Mouse (Mus musculus) splenic B cell, adult 2 months (primary cell): Measurements from ENCODE around the gene Gcn1l1.
A peak's percentile ranks its signal among the peaks of the same experiment; 100 is the strongest.

Experiments used
- DNase-seq: peaks from one replicate; pipeline ENCODE4 v3.0.0-alpha.2; 2011; ENCODE audit warnings: low read depth, low spot score
- H3K27me3 ChIP-seq: 2 replicates; pipeline ENCODE4 v1.6.1; 2012; ENCODE audit warnings: mild to moderate bottlenecking, low read length, moderate library complexity, mixed read lengths; ENCODE audit not compliant: control insufficient read depth, poor library complexity, insufficient read depth, severe bottlenecking
- H3K36me3 ChIP-seq: 2 replicates; pipeline ENCODE4 v1.6.1; 2012; ENCODE audit warnings: mild to moderate bottlenecking, low read length, moderate library complexity, mixed read lengths; ENCODE audit not compliant: control insufficient read depth, poor library complexity, insufficient read depth, severe bottlenecking

Gcn1l1 gene

DNA sequence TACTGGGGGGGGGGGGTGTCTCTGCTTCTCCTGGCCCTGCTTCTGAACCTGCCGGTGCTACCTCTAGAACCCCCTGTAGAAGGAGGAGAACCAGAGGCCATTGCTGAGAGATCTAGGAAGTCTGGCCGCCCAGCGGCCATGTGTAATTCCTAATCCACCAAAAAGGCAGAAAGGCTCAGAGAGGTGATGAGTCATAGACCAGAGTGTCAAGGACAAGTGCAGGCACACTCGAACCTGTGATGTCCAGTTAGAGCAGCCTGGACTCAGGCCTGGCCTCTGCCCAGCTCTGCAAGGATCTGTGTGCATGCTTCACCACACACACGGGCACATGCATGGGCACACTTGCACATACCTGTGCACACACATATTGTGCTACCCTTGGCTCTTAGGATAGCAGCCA, 36.9 kb upstream of the Gcn1l1 start:
- H3K36me3 ChIP-seq = no peaks in the 10 kb centered on the region
- H3K27me3 ChIP-seq = no peaks in the 10 kb centered on the region
- DNase-seq = no peak

DNA sequence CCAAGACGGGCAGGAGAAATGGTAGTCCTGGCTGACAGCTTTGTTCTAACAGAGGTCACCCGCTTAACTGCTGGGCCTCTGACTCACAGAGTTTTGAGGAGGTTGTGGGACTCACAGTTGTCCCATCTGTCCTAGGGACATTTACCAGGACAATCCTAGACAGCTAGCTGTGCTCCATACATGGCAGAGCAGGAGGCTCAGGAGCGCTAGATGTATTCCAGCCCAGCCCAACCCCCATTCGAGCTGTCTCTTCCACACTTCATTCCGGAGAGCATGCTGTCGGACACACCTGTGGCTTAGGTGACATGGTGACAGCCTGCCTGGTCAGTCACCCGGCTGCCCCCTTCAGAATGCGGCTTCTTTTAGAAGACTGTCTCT, 35.7 kb upstream of the Gcn1l1 start:
- Histone ChIP-seq H3K27me3 (no peaks in the 10 kb centered on the region), H3K36me3 (no peaks in the 10 kb centered on the region)
- DNase-seq = no peak

DNA sequence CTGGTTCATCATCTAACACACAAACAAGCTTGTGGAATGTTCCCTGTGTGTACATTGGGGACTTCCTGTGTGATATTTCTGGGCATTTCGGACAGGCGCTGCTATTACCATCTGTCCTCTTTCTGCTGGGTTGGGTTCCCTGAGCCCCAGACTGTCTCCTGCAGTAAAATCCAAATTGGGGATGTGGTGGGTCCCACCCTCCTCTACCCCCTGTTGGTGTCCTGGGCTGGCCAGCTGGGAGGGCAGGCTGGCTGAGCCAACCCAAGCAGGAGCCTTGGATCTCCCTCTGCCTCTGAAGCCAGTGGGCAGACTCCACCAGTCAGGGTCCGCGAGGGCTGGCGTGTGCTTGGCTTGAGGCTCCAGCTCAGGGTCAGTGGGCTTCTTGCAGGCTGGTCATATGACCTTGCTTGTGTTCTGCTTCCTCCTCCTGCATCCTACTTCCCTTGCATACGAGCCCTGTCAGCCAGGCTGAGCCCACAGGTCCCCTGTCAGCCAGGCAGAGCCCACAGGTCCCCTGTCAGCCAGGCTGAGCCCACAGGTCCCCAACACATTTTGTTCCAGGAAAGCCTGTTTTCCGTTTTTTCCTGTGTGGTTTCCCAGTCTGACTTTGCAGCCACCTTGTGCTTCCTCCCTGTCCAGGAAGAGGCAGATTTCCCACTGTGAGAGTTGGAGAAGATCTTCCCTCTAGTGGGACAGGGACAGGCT, 35.2 kb upstream of the Gcn1l1 start:
- Histone ChIP-seq H3K36me3 (no peaks in the 10 kb centered on the region), H3K27me3 (no peaks in the 10 kb centered on the region)
- peak; percentile 30 for DNase-seq

DNA sequence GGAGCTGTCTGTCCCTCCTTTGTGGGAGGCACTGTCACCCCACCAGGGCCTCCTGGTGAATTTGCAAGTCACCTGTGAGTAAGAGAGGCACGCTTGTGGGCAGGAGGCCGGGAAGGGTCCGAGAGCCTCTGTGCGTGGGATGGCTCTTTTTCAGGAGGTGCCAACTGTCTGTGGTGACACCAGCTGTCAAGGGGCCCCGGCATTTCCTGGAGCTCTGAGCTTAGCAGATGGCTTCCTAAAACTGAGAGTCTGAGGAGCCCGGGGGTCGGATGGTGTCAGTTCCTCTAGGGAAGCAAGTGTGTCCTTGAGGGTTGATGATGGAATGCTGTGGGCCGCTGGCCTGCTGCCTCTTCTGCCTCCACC, 34.6 kb upstream of the Gcn1l1 start:
- H3K36me3 ChIP-seq = no peaks in the 10 kb centered on the region
- no peaks in the 10 kb centered on the region for H3K27me3 ChIP-seq
- no peak for DNase-seq

DNA sequence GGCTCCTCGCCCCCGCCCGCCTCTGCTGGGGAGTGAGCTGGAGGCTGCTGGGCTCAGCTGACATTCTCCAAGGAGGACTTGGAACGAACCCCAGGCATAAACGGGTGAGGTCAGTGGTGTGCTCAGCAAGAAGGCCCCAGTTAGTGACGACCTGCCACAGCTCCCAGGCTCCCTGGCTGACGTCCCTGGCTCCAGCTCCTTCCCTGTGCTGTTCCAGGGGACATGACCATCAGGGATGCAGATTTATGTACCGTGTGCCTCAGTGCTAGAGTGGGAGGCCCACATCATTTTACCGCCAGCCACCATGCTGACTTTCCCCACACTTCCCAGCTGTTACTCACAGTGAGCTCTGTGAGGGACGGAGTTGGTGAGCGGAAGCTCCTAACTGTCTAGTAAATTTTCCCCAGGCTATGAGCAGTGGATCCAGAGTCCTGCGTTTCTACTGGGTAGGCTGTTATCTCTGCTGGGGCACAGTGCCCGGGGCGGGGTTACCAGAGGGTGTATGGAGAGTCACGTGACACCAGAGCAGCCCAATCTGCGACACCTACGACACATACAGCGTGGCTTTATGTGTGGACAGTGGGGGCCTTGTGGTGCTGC, 33.3 kb upstream of the Gcn1l1 start:
- H3K36me3 ChIP-seq = no peaks in the 10 kb centered on the region
- no peaks in the 10 kb centered on the region for H3K27me3 ChIP-seq
- DNase-seq = no peak

DNA sequence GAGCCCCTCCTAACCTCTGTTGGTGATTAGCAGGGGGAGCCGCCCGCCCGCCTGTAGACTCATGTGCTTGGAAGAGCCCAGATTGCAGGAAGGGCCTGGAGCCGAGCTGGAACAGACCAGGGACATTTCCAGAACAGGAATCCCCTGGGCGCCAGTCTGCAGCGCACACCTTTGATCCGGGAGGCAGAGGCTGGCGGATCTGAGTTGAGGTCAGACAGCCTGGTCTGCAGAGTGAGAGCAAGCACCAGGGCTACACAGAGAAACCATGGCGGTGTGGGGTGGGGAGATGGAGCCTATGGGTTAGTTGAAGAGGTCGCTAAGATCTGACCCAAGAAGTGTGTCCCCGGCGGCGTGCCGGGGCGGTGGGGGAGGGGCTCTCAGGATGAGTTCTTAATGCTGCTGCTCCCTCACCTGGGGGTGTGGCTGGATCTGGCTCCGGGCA, 30.7 kb upstream of the Gcn1l1 start:
- no peak for DNase-seq
- H3K27me3 ChIP-seq = no peaks in the 10 kb centered on the region
- H3K36me3 ChIP-seq = no peaks in the 10 kb centered on the region

DNA sequence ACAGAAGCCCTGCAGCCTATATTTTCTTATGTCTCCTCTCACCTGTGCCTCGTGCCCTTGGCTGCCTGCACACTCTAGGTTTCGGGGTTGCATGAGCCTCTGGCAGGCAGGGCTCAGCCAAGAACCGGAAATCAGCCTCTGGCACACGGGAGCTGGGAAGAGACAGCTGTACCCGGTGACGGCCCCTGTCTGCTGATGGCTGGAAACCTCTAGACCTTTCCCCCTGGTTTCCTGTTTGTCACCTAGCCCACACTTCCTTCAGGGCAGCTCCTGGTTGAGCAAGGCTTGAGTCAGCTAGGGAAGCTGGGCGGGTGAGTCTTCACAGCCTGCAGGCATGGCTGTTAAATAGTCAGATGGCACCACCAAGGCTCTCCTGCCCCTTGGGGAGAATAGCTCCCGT, 30.2 kb upstream of the Gcn1l1 start:
- H3K27me3 ChIP-seq = no peaks in the 10 kb centered on the region
- DNase-seq = peak; percentile 23
- no peaks in the 10 kb centered on the region for H3K36me3 ChIP-seq

DNA sequence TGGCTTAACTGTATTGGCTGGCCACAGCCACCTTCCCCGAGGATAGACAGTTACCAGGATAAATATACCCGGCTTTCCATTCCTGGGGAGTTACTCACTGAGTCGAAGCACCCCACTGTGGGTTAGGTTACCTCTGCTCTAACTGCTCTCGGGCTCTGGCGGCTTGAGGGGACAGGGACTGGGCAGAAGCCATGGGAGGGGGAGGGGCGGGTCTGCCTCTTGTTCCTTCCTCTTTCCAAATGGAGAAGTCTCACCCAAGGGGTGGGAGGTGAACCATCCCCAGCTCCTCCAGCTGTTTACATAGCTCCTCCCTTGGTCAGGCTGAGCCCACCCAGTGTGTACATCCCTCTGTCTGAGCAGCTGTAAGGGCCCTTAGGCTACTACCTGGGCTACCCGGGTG, 29.4 kb upstream of the Gcn1l1 start:
- Histone ChIP-seq H3K27me3 (no peaks in the 10 kb centered on the region), H3K36me3 (no peaks in the 10 kb centered on the region)
- peak; percentile 59 for DNase-seq

DNA sequence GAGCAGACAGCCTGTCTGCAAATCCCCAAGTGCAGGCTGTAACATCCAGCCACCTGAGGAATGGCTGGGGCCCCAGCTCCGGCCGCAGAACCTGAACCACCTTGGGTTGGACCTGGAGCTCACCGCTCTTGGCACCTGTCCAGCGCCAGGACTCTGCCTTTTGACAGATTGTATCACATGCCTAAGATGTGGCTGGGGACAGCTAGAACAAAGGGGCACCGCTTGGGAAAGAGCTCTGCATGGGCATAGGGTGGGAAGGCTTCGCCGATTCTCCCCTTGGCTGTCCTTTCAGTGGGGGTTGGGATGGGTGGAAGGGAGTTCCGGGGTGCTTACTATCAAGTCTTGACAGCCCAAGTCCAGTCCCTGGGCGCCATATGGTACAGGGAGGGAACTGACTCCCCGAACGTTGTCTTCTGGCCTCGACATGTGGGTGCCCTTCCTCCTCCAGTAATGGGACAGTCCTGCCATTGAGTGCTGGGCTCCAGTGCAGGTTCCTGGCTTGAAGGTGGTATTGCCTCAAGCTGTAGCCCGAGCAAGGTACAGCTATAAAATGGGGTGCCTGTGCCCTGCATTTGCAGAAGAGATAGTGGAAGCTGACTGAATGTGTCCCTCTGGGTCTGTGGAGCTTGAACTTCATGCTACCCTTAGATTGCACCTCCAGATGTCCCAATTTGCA, 26.9 kb upstream of the Gcn1l1 start:
- H3K27me3 ChIP-seq = no peaks in the 10 kb centered on the region
- DNase-seq = no peak
- H3K36me3 ChIP-seq = no peaks in the 10 kb centered on the region

DNA sequence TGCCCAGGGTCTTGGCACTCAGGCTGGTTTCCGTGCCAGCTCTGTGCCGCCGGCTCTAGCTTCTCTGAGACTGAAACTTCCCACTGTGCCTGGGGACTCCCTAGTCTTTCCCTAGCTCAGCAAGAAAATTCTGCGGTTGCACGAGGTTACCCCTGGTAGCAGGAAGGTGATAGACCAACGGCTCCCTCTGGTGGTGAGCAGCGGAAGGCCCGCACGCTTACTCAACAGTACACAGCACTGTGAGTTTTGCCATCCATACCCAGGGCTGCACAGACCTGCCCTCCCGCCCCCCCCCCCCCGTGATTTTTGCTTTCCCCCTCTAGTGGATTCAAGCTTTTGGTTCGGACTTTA, 26.4 kb upstream of the Gcn1l1 start:
- Histone ChIP-seq H3K27me3 (no peaks in the 10 kb centered on the region), H3K36me3 (no peaks in the 10 kb centered on the region)
- peak; percentile 95 for DNase-seq

DNA sequence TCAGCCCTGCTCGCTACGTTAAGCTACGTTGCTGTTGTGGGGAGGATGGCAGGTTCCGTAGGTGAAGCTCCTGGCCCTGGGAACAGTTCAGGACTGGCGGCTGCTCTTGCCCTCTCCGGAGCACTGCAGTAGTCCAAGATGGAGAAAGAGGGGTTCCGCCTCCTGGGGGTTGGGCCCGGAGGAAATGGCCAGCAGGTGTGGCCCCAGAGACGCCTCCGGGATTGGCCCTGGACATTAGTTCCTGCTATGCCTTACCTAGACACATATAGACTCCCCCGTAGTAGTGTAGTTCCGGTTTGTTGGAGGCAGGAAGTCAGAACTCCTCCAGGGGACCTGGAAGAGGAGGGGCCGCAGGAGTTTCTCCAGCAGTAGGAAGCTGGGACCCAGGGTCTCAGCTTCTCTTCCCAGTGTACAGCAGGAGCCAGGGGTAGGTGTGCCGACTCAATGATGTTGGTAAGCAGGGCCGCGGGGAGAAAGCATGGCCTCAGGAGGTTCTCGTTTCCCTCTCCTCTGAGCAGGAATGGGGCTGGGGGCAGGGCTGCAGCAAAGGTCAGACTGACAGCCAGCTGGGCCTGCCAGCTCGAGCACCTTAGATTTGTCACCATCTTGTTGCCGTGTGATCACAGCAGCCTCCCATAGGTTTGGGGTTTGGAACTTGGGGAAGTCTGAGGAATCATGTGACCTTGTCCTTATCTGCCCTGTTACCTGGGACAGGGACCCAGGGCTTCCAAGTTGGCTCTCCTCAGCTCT, 22.2 kb upstream of the Gcn1l1 start:
- DNase-seq = peak; percentile 36
- Histone ChIP-seq H3K27me3 (no peaks in the 10 kb centered on the region), H3K36me3 (peaks cover 6% of the 10 kb centered on the region)

DNA sequence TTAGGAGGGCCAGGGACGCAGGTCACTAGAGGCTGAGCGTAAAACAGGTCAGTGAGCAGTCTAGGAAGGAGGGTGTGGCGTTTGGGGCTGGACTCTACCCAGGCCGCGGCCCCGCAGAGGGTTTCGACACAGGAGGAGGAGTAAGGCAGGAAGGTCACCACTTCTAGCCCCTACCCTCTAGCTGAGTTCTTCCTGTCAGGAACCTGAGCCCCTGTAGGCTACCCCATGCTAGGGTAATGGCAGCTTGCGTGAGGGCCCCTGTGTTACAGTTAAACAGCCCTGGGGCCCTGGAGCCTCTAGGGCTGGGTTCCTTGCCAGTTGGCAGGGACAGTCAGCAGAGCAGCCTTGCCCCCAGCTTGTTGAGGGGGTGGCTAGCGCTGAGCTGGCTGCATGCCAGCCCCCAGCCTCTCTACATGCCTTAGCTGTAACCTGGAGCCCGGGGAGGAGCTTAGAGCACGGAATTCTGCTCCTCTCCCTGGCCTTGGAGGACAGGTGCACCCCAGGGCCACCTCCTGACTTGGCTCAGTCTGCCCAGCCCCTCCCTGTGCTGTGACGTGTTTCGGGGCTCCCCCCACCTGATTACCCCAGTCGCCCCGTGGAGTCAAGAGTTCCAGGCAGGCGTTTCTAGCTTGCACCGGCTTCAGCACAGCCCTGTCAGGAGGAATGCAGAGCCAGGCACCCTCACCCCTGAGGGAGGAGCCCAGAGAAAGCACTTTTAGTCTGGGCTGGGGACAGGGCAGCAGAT, 21.4 kb upstream of the Gcn1l1 start:
- DNase-seq = no peak
- Histone ChIP-seq H3K27me3 (no peaks in the 10 kb centered on the region), H3K36me3 (peaks cover 12% of the 10 kb centered on the region)

DNA sequence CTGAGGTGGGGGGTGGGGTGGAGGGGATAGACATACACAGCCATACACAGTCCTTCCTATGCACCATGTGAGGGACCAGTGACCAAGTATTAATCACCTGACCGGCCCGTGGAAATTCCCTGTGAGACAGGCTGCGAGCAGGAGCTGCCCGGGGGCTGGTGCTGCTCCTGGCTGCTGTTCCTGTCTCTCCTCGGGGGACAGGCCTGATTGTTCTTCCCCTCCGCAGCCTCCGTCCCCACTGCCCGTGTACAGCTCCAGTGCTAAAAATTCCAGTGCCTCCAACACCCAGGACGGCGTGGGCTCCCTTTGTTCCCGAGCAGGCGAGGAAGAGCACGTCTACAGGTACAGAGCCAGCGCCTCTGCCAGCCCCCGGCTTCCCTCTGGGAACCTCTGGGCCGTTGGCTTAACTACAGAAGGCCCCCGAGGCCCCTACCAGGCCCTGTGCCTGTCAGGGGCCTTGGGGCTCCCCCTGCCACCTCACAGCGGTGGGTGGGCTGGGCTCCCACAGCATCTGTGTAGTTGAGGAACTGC, 20.3 kb upstream of the Gcn1l1 start:
- Histone ChIP-seq H3K36me3 (peaks cover 19% of the 10 kb centered on the region), H3K27me3 (no peaks in the 10 kb centered on the region)
- DNase-seq = no peak

DNA sequence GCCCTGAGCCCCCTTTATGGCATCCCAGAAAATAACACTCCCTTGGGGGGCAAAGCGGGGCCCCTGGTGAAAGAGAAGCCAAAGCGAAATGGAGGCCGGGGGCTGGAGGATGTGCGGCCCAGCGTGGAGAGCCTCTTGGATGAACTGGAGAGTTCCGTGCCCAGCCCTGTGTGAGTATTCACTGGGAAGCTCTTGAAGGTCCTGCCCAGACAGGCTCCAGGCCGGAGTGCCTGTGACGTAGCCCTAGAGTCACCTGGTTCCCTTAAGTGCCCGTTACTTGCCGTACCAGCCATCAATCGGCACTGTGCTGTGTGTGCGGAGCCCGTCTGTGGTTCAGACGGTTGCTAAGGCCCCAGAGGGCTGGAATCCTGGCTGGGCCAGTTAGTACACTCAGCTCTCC, 19.4 kb upstream of the Gcn1l1 start:
- H3K36me3 ChIP-seq = peaks cover 25% of the 10 kb centered on the region
- DNase-seq = no peak
- no peaks in the 10 kb centered on the region for H3K27me3 ChIP-seq
